Mouse (Mus musculus): ENCODE measurements around the gene Glcci1.

The Glcci1 gene

DNA sequence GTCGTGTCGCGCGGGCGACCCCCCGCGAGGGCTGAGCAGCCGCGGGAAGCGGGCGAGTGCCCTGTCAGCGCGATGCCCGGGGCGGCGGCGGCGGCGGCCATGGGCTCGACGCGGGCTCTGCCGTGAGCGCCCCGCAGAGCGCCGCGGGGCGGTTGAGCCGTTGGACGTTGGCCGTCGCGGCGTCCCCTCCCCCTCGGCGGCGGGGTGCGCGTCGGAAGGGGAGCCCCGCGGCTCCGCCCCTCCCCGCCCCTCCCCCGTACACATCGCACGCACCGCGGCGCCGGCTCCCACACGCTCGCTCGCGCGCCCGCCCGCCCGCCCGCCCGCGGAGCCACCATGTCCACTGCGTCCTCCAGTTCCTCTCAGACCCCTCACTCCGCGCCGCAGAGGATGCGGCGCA is at the start of gene Glcci1:
Glcci1 (plus strand) TSS at position 50 of the 400 bp plus-strand sequence.
- peak; percentile 59 to 71 for DNase-seq (ENCODE audit: low spot score in 2 of 2)

DNA sequence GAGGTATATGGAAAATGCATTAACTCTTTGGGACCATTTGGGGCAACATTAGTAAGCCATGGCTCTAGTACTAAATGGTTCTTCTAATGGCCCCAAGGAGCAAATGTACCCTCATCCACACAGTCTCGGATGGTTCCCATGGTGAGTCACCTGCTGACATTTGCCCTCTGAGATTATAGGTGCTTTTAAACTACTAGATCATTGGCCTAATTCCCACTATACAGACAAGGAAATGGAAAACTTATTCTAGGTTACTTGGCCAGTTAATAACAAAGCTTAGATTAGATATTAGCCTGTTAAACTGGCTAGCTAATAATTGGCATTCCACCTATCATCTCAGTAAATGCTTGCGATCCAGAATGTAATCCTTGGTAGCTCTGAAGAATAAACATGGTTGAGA is 47.0 kb upstream of the Glcci1 start:
- DNase-seq (ENCODE audit: low spot score in 2 of 2), result no peak

DNA sequence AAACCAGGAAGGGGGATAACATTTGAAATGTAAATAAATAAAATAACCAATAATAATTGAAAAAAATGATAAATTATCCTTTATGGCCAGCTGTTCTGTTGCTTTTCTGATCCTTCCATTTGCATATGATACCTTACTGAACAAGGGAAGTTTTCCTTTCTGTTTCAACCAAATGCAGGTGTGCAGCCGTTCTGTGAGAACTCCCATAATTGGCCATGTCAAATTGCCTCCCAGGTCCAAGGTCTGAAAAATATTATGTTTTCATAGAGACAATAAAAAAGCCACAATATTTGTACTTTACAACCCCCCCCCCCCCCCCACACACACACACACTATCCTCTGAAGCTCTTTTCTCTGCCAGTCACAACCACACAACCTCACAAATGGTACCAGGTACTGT is 44.0 kb upstream of the Glcci1 start:
- DNase-seq (ENCODE audit: low spot score in 2 of 2), result no peak

DNA sequence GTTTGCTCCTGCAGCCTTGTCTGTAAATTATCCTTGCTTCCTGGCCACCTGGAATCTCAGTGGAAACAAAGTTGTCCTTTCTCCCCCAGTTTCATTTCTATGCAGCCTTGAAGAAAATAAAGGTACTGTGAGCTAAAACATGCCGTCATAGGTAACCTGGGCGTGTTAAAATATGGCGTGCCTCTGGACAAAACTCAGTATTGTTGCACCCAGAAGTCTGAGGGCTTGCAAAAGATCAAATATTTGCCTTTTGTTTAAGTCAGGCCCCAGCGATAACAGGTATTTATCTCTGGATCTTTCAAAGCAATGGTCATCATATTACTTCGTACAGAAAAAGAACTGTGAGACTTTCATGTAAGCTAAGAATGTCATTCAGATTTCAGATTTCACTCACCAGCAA is 43.4 kb upstream of the Glcci1 start:
- DNase-seq (ENCODE audit: low spot score in 2 of 2), result no peak

DNA sequence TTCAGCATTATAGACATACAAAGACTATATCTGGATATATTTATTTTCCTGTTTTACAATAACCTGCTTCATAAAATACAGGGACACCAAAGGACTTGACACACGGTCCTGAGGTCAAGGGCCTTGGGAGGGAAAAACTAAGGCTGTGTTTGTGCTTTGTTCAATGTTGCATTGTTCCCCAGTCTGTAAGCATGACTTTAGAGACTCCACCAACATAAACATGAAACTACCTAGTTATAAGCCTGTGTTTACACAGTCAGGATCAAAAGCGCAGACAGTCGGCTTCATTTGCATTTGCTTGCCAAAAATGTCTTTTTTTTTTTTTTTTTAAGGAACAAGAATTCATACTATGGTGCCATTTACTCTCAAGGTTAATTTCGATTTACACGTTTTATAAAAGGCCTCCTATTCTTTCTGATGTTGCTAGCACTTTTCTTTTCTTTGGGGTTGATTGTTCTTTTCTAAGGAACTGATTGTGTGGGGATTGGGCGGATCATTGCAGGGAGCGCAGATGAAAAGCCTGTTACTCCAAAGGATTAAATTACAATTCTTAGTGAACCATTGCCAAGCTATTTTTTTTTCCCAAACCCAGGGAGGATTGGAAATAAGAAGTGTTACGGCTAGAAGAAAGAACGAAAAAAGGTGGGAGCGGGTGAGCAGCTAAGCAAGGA is 41.6 kb upstream of the Glcci1 start:
- DNase-seq (ENCODE audit: low spot score in 2 of 2), result no peak

DNA sequence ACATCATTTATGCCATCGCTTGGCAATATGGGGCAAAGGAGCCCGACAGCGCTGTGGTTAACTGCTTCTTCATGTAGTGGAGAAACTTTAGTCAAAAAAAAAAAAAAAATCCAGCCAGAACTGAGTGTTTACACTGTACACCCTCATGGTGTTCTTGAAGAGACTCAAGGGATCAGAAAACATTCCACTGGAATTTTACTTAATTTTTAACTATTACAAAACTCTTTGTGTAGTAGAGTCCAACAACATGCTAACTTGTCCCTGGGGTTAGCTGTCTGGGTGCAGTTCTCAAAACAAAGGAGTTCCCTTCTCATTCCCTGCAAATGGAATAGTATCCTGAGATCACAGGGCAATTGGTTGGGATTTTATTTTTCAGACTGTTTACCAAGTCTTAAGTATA is 39.5 kb upstream of the Glcci1 start:
- DNase-seq (ENCODE audit: low spot score in 2 of 2), result no peak

DNA sequence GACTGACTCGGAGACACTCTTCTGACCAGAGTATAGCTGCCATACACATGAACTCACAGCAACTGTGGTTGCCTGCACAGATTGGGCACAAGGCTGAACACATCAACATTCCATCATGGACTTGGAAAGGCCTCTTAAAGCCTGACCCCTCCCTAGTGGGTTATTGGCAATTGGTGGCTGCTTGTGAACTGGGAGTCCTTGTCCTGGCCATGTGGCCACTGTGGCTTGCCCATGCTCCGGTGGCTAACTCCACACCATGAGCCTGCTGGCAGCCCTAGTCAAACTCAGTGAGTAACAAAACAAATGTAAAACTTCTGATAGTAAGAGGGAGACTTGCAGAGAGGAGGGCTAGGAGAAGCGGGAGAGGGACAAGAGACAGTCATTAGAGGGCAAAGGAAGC is 37.3 kb upstream of the Glcci1 start:
- no peak for DNase-seq (ENCODE audit: low spot score in 2 of 2)

DNA sequence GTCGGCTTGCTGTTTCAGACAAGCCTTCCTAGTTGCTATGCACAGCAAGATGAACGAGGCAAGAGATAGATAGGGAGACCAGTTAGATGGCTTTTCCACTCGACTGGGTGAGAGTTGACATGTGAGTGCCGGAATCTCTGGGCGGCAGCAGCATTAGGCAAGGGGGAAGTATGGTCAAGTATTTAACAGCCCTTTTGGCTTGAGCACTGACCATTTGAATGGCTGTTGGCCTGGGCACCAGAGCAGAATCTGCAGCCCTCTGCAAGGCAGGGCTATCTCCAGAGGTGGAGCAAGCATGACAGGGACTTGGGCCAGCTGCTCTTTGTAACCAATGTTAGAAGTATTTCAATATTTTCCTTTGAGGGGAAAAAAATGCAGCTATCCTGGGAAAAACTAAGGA is 36.5 kb upstream of the Glcci1 start:
- no peak for DNase-seq (ENCODE audit: low spot score in 2 of 2)

DNA sequence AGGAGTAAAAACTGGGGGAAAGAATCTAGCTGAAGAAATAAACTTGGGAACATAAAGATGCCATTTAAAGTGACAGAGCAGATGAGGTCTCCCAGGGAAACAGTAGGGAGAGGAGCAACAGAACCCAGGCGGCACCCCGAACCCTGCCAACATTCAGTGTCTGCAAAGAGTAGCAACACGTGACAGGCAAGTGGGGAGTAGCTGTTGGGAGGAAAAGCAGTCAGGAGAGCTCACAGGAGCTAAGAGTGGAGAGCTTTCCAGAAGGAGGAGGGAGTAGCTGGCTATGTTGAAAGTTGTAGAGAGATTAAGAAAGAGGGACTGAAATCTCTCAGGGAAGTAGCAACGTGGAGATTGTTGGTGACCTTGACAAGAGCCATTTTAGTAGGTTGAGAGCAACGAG is 35.9 kb upstream of the Glcci1 start:
- DNase-seq (ENCODE audit: low spot score in 2 of 2), result no peak

DNA sequence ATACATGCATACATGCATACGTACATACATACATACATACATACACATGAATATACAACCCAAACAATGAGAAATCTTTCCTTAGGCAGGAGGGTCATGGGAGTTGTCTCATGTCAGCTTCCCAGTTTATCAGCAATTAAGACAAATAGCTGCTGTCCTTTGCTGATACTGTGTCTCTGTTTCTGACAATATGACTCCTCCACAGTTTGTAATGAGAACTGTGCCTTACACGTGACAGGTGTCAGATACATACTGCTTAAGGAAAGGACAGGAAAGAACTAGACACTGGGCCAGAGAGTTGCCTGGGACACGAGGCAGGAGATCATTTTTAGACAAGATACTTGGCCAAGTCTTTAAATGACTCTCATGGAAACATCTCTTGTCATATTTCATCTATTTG is 35.1 kb upstream of the Glcci1 start:
- no peak for DNase-seq (ENCODE audit: low spot score in 2 of 2)

DNA sequence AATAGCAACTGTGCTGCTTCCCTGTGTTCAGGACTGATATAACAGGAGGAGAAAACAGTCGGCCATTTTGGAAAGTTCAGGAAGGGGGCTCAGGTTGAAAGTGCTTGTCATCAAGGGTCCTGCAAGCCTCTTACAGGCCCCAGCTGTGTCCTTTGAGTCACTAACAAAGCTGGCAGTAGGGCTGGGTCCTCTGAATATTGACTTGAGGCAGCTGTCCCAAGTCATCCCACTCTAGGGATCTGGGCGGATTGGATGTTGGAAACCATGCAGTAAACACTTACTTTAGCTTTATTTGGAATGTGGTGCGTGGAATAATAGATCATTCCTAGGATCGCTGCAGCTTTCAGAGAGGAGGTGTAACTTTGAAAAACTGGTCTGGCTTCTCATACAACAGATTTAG is 34.6 kb upstream of the Glcci1 start:
- DNase-seq (ENCODE audit: low spot score in 2 of 2), result no peak

DNA sequence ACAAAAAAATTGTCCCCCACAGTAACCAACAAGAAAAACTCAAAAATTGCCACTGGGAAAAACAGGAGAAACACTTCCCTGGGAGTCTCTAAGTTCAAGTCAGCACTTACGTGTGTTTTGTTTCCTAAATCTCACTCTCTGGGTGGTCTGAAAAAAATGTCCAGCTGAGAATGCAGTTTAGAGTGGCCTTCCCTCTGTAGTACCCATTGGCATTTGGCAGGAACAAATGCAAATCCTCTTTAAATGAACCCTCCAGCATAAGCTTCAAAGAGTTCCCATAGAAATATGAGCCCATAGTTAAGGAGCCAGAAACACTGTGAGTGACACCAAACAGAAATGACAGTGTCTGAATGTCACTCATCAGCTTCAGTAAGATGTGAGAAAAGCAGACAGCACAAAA is 30.2 kb upstream of the Glcci1 start:
- DNase-seq (ENCODE audit: low spot score in 2 of 2), result no peak

DNA sequence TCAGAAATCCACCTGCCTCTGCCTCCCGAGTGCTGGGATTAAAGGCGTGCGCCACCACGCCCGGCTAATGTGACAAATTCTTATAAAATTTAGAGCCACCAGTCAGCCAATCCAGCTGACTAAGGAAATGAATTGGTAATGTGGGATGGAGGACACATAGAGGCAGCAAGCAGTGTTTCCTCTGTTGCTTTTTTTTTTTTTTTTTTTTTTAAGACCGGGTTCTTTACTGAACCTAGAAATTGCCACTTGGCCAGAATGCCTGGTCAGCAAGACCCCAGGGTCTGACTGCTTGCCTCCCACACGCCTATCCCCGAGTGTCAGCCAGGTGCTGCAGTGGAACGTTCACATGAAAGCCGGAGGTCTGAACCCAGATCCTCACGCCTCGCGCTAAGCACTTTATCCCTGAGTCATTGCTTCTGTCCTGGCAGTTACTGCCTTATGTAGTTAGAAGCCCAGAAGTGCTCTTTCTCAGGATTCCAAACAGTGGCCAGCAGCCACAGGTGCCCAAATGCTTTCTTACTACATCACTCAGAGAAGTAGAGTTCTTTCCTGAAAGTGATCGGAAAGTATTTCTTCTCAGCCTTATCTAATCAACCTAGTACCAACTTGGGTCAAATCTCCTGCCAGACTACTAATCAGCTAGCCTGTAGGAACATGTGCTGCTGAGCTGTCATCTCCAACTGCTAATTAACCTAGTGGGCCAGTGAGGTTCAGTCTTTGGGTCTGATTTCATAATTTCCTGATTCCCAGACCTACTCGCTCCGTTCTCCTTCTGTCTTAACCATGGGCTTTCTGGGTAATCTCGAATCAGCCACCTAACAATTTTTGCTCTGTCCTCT is 24.7 kb upstream of the Glcci1 start:
- no peak for DNase-seq (ENCODE audit: low spot score in 2 of 2)

DNA sequence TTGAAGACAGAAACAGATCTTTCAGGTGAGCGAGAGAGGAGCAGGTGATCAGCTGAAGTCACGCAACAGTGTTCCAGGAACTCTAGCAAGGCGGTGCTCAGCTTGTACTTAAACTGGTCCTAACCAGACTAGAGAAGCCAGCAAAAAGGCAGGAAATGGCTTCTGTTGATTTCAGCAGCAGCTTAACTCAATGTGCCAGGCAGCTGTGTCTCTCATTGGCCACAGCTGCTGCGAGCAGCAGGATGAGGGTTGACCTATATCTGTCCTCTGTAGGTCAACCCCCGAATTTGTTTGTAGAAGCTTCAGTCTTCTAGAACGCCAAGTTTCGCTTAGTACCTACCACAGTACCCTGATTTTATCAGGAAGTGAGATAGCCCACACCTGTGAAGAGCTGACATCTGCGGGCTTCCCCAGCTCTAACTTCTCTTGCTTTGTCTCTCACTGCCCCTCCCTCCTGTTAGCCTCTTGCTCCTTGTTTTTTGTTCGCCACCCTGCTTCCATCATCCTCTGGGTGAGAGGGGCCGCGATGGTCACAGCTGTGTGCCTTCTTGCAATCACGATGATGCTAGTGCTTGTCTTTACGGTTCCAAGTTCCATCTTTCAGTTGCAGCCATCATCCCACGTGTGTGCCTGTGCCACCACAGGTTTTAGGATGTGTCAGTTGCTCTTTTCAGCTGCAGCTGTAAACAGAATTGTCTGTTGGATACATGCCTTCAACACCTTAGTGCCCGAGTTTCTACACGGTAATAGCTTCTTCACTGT is 23.8 kb upstream of the Glcci1 start:
- DNase-seq (ENCODE audit: low spot score in 2 of 2), result no peak

DNA sequence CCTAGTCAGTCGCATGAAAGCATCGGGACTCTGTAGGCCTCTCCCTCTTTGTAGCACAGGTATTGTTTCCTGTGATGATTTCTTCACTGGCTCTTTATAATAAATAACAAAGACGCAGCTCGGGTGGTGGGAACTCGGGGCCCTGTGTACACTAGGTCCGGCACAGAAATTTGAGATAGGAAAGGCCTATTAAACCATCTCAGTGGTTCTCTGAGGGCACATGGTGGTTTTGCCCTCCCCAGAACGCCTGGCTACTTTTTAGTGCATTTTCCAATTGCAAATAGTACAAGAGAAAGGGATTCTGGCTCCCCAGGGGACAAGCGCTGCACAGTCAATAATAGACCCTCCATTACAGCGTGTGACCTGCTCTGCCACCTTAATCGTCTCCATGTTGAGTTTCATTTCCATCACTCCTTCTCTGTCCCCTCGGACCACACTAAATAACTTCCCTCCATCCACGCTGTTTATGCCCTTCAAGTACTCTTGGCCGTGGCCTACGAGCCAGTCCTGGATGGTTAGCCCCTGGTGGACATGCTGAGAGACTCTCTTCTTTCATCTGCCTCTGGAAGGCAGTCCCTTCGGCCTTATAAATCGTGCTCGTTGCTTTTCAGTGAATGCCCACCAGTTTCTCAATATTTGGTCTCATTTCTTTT is 22.9 kb upstream of the Glcci1 start:
- no peak for DNase-seq (ENCODE audit: low spot score in 2 of 2)

DNA sequence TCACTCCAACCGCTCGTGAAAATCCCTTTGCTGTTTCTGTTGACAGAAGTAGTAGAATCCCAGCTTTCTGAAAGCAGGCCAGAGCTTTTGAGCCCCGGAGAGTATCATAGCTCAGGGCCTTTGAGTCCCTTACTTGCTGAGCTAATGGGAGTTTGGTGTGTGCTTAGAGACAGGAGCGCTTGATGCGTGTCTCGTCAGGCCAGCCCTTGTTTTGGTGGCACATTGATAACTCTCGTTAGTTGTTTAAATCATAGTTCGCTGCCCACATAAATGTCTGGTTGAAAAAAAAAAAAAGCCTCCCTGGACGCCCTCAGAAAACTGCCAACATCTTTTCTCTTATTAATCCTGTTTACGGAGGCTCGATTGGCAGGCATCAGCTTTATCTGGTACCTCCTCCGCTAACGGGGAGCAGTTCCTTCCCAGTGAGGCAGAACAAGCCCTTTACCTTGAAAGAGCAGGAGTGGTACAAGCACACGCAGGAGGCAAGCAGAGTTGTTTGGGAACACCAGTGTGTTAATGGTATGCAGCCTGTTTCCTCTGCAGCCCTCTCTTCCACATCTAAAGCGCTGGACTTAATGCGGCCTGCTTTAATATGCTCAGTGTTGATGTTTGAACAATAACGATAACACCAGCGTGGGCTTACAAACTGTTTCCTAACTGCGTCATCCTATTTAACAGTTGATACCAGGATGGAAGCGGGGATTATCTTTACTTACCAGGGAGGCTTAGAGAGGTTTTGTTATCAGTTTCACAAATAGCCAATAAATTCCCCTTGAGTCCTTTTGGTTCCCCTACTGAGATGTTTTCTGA is 22.2 kb upstream of the Glcci1 start:
- no peak for DNase-seq (ENCODE audit: low spot score in 2 of 2)

DNA sequence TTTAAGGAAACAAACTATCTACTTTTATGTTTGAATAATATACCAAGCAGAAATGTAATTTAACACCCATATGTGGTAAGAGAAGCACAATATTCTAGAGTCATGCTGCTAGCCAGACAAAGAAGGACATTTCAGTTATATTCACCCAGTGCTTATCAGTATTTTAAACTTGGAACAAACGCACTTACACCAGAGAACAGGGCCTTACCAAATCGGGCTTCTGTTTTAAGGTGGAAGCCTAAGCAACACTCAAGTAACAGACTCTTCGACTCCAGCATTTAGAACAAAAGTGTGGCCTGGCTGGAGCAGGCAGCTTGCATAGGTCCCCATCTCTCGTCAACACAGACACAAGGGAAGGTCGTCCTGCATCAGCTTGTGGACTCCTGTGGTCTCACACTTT is 21.2 kb upstream of the Glcci1 start:
- DNase-seq (ENCODE audit: low spot score in 2 of 2), result no peak

DNA sequence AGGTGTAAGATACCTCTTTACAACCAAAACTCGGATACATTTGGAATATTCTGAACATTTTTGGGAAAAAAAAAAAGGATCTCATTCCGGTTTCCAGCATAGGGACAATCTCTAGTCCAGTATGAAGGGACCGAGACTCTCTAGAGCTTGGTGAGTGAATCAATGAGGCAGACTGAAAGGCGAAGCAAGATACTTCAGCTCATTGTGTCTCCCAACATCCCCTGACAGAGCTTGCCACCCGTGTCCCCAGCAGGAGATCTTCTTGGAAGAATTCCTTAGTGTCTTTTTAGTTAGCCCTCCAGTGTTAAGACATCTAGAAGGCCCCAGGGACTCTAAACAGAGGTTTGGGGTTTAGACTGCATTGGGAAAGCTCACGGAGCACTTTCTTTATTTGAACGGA is 20.1 kb upstream of the Glcci1 start:
- no peak for DNase-seq (ENCODE audit: low spot score in 2 of 2)

DNA sequence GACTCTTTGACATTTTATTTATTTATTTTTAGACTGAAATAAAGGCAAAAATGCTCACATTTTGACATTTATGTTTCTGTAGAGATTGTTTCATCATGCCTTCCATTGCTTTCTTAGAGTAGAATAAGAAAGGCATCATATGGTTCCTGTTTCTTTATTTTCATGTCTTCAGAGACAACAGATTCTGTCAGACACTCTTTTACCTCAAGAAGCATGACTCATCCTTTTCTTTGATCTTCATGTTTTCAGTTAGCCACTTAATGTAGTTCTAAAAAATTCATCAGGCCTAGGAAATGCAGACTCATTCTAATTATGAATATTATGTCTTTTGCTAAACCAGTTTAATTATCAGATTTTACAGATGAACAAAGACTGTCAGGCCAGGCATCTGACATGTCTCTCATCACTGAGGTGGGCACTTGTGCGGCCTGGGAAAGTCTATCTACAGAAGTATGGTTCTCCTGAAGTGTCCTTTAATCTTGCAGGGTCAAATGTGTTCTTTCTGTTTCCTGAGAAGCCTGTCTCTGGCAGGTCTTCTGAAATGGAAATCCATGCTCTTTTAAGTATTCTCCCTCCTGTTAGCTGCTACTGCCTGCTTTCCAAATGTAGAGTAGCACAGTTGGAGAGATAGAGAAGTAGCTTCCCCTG is 19.3 kb upstream of the Glcci1 start:
- DNase-seq (ENCODE audit: low spot score in 2 of 2), result no peak

DNA sequence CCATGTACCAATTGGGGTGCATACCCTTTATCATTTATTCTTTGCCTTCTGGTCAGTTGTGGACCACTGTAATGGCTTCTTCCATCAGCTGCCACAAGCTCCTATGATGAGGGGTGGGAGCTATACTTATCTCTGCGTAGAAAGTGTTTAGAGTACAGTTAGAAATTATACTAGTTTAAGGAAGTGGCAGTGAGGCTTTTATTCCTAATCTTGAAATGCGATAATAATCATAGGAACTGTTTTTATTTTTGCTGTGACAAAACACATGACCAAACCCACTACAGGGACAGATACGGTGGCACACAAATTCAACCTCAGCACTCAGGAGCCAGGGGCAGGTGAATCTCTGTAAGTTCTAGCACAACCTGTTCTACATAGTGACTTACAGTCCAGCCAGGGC is 17.2 kb upstream of the Glcci1 start:
- no peak for DNase-seq (ENCODE audit: low spot score in 2 of 2)
